Mouse (Mus musculus): ENCODE data around the gene Smdt1.

DNA sequence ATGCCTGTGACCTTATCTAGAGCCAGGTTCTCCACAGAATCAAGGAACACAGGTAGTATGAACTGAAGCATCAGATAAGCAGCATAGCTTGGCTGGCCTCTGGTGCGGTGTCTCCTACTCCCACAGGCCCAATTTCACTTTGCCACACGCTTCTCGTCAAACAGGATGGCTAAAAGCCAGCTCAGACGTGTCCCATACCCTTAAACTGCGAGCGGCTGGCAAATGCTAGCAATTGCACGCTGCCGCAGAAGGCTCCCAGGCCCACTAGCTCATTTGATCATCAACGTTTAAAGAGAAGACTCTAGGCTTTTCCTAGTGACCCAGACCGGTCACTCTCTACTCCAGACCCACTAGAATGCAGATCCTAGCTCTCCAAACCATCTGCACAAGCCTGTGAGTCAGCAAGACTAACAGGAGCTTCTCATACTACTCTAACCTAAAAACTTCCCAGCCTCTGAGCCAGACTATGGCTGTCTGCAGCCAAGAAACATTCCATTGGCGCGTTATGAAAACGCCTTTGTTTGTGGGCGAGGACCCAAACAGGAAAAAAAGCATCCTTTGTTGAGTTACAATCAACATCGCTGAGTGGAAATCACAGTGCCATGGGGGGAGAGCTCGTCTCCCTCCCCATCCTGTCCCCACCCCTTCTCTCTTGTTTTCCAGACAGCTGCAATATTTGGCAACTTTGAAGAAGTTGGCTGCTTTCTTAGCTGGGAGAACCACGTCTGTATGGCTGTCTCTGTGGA, 37.8 kb downstream of the Smdt1 start:
- TF ChIP-seq CTCF (IDR thresholded peaks at IDR 0.05; ENCODE audit: low read depth) (no peak), EP300 (IDR thresholded peaks at IDR 0.05; ENCODE audit: low read depth) (no peak)
